Mouse (Mus musculus) urinary bladder, adult 2 months (tissue): ENCODE measurements around the gene Cmc1. TPM values are rescaled to one million over a fixed set of nuclear protein-coding genes. Genes with fewer than 3 reads are reported as not detected.

Experiments
- DNase-seq: peaks from one replicate; pipeline ENCODE4 v3.0.0; 2022; ENCODE audit warnings: low spot score
- polyA plus RNA-seq: library from polyadenylated mRNA; depleted of rRNA; stranded (reverse); fragments of >200 nt; gene quantifications from 2 replicates; pipeline ENCODE4 v1.2.3, GENCODE M21; 2012; rRNA removed

Gene Cmc1
- polyA plus RNA-seq, result 22.0 and 24.6 TPM in 2 replicates

GRCm38 (mm10) chr9:118149407-118150402 lies at the start of gene Cmc1:
TSS of gene Cmc1 (minus strand) at chr9:118150177.
- DNase-seq, result peak; percentile 76

- DNase-seq, result no peak
Observed at GRCm38 (mm10) chr9:118198557-118198956, 48.6 kb upstream of the Cmc1 start.

DNA sequence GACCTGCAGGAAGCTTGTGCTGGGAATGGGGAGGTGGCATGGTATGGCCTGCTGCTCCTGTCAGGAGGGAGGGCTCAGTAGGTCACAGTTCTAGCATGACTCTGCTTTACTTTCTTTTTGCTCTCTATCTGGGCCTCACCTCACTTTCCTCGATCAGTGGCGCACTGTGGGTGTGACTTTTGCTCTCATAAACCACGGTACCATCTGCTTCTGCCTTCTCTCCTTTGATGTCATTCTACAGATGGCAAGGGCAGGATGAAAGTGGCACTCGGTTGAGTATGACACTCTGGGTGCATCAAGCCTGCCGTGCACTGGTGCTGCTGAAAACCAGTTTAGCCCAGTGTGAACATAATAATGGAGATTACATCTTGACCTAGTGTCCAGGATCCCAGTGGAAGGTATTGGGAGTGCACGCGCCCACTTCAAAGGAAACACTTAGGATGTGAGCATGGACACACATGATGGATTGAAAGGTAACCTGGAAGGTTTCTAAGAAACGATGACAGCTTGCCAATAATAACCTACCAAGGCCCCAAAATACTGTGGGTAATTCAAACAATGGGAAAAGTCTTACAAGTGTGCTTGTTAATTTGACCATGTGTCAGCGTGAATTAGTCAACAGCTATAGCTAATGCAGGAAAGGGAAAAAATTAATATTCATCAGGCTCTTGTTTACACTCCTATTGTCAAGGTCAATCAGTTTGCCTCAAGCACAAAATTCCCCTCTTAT lies 46.8 kb upstream of the Cmc1 start:
- no peak for DNase-seq

DNA sequence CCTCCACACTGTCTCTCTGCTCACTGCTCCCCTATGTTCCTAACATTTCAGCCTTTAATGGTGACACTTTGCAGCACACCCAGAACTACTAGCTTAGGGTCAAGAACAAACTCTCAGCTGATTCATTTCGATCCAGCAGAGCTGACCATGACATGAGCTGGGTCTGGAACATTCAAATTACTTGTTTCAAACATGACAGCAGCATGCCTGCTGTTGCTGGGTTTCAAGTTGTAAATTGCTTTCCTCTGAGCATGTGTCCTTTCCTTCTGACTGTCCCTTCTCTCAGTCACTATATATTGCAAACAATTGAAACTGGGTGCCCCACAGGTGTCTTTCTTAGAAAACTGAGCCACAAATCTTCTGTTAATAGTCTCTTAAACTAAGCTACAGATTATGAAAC lies 43.3 kb upstream of the Cmc1 start:
- no peak for DNase-seq

DNA sequence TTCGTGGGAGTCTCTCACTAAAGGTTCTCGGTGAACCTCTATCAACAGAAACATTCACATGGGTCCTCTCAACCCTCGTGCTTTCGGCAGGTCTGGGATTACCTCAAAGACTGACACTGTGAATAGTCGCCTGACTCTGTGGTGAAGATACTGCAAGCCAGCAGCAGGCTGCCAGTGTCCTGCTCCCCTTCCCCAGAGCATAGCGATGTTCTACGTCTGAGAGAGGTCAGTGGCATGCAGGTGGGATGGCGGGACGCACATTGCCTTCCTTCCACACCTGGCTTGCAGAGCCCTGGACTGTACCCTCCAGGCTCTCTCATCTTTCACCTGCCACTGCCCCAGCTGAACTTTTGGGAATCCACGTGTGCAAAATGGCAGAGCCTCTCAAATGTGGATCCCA lies 41.3 kb upstream of the Cmc1 start:
- no peak for DNase-seq

GRCm38 (mm10) chr9:118188374-118188773 lies 38.4 kb upstream of the Cmc1 start:
- no peak for DNase-seq

DNA sequence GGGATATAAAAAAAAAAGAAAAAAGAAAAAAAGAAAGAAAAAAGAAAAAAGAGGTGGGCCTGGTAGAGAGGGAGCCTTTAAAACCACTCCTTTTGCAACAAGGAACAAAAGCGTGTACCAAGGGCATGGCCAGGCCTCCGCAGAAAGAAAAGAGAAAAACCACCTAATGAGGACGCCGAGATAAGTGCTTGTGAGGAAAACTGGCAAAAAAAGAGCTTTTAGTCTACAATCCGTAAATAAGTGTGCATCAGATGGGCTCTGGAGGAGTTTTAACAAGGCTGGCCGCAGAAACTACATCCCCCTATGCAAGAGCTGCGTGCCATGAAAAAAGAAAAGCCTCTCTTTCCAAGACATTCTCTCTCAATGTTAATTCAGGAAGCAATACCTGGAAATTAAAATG lies 37.4 kb upstream of the Cmc1 start:
- no peak for DNase-seq

DNA sequence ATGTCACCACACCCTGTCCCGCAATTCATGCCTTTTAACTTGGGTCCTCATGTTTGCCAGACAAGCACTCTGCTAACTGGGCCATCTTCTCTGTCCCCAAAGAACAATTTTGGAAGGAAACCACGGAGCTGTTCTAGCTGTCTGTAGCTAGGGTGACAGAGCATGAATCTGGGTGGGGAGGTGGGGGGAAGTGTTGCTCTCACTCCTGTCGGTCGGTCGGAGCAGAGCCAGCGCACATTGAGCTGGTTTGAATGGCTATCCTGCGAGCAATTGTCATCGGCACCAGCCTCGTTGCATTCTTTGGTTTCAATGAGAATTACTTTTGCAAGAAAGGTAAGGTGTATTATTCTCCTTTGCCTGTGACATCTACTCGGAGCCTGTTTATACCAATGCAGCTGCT lies 36.8 kb upstream of the Cmc1 start:
- DNase-seq, result no peak

- DNase-seq, result no peak
Observed at GRCm38 (mm10) chr9:118179136-118180025, 29.4 kb upstream of the Cmc1 start.

DNA sequence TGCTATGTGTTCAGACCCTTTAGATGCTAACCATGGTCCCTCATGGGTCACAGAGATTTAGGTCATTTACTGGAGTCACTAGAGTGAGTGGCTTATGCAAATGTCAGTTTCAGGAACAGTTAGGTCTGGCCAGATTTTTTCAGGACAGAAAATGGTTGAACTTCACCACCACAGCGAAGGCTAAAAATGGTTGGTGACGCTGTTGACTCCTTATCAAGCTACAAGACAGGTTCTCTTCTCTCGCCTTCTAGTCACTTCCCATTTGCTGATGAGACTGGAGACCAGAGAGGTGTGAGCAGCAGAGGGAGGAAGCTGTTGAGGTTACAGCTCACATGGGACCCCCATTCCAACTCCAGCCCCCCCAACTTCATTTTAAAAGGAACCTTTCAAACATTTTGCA lies 26.7 kb upstream of the Cmc1 start:
- no peak for DNase-seq

DNA sequence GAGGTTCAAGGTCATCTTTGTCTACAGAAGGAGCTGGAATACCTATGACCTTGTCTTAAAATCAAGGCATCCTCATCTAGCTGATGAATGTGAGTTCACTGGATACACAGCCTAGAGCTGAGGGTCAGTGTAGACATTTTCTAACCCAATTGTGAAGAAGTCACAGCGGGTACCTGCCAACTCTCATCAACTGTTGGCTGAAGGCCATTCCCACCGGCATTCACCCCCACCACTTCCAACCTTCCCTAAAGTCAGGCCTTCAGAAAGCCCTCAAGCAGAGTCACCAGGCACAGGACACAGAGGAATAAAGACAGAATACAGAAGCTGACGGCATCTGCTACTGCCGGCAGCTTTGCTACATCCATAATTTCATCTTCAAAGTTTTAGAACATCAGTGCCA lies 25.4 kb upstream of the Cmc1 start:
- no peak for DNase-seq

GRCm38 (mm10) chr9:118173086-118173485 lies 23.1 kb upstream of the Cmc1 start:
- DNase-seq, result no peak

DNA sequence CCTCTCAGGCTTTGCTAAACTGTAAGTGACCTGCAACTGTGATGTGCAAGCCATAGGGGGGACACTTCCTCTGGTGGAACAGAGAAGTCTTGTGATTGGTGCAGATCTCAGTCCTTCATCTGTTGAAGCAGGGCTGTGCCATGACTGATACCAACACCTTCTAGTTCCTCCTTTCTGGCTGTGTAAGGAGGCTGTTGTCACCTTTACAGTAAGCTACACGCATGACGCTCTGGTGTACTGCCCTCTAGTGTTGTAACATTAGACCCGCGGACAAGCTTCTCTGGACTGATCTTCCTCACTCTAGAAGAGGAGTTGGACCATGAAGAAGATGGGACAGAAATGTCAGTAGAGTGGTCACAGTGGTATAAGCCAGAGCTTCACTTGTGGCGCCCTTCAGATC lies 18.6 kb upstream of the Cmc1 start:
- DNase-seq, result no peak

- no peak for DNase-seq
Observed at GRCm38 (mm10) chr9:118167606-118168005, 17.6 kb upstream of the Cmc1 start.

GRCm38 (mm10) chr9:118161536-118161935 lies 11.6 kb upstream of the Cmc1 start:
- no peak for DNase-seq

- DNase-seq, result no peak
Observed at GRCm38 (mm10) chr9:118159936-118160335, 10.0 kb upstream of the Cmc1 start.

- DNase-seq, result no peak
Observed at GRCm38 (mm10) chr9:118158201-118158600, 8.2 kb upstream of the Cmc1 start.

GRCm38 (mm10) chr9:118157234-118157633 lies 7.3 kb upstream of the Cmc1 start:
- DNase-seq, result no peak

- no peak for DNase-seq
Observed at GRCm38 (mm10) chr9:118154666-118155065, 4.7 kb upstream of the Cmc1 start.

- no peak for DNase-seq
Observed at GRCm38 (mm10) chr9:118151221-118151507, 1.2 kb upstream of the Cmc1 start.

GRCm38 (mm10) chr9:118150429-118151220 lies 648 bp upstream of the Cmc1 start:
- no peak for DNase-seq
